Mouse (Mus musculus): ENCODE results near the gene Mrpl19. TPM values are rescaled to one million over a fixed set of nuclear protein-coding genes. Genes with fewer than 3 reads are reported as not detected.

Mrpl19 gene
- polyA plus RNA-seq (2015; fragmentation: Nextera tagmentation; extraction: Ambion mirVana) = 28.0 and 28.7 TPM in 2 replicates

GRCm38 (mm10) chr6:81965296-81966067 is at the start of gene Mrpl19:
Gene Mrpl19, minus strand, starts transcription at chr6:81965958.

DNA sequence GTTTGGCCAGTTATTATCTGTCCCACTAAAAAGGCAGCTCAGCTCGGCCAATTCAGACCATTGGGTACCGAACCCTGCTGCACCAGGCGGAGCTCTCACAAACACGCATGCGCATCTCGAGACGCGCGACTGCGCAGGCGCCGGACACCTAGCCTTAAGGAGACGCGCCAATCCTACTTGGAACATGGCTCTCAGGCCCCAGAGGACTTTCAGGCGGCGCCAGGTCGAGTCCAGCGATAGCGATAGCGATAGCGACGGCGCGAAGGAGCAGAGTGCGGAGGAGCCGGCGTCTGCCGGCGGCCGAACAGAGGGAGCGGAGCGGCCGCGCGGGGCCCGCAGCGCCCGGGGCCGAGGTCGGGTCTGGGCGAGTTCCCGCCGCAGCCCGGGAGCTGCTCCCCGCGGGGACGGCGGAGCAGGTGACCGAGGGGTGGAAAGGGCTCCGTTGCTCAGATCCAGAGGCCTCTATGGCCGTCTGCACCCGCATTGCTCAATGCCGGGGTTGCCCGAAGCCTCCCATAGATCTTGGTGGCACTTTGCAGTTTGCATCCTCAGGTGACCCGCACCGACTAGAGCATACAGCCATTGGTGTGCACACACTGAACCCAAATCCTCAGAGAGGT is 42.1 kb downstream of the Mrpl19 start, which contains the start of gene Gcfc2:
Gene Gcfc2 (plus strand): TSS at position 147 of the 620 bp plus-strand sequence.

Other genes starting within 250 kb of the Mrpl19 start
- gene Gcfc2, start 42.3 kb downstream of the Mrpl19 start, polyA plus RNA-seq (2015; fragmentation: Nextera tagmentation; extraction: Ambion mirVana) = 5.5 and 5.9 TPM in 2 replicates
- 3.9 and 5.3 TPM in 2 replicates for gene Eva1a, start 75.1 kb upstream of the Mrpl19 start, polyA plus RNA-seq (2015; fragmentation: Nextera tagmentation; extraction: Ambion mirVana)

Data from spleen, postnatal 0 days (tissue).